Mouse (Mus musculus): ENCODE results near the gene Ift122.

Ift122 gene

DNA sequence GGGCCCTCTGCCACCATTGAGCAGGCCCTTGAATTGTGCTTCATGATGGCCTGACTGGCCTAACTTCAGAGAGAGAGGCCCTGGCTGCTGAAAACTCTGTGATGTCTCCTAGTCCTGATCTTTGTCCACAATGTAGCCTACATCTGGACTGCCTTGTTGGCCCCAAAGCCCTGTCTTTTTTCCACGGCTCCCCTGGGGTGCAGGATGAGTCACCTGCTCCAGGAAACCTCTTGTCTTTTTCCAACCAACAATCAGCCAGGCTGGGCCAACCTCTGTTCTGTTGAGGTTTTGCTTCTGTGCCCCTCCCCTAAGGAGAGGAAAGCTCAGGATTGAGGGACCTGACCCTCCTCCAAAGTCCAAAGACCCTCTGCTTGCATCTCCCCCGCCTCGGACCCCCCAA lies 108.5 kb downstream of the Ift122 start:
- DNase-seq = no peak

DNA sequence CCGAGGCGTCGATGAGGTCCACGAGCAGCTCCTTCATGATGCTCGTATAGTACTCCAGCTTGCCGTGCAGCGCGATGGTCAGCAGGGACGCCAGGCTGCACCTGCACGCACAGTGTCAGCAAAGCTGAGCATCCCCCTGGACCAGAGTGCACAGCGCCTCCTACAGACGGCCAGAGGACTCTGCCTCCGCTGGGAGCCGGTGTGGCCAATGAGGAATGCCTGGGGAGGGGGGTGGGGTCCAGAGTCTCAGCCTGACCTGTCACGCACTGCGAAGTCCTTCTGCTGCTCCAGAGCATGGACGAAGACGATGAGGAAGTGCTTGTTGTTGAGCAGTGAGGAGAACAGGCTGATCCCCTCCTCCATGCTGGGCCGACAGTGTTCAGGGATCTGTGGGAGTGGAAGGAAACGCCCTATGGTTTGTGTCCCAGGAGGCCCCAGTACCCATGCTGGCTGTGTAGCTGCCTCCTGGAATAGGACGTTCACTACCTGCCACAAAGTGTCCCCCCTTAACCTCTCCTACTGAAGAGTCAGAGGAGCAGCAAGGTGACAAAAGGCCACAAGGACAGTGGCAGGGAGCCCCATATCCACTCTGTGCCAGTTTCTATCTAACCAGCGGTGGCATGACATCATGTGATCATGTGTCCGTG lies 109.3 kb downstream of the Ift122 start:
- DNase-seq = no peak

DNA sequence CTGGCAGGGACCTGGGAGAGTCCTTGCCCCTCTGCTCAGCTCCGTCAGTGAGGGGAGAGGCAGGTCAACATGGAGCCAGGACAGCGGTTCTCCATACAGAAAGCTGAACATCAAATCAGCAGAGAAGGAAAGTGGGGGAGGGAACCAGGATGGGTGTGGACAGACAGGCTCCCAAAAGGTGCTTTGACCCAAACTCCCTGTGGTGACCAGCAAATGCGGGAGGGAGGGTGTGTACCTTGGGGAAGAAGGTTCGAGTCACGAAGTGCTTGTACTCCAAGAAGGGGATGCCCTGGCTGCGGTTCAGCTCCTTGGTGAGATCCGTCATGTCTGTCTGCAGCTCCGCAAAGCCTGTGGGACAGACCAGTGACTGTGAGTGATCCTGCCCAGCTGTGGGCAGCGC lies 110.4 kb downstream of the Ift122 start:
- DNase-seq = no peak

DNA sequence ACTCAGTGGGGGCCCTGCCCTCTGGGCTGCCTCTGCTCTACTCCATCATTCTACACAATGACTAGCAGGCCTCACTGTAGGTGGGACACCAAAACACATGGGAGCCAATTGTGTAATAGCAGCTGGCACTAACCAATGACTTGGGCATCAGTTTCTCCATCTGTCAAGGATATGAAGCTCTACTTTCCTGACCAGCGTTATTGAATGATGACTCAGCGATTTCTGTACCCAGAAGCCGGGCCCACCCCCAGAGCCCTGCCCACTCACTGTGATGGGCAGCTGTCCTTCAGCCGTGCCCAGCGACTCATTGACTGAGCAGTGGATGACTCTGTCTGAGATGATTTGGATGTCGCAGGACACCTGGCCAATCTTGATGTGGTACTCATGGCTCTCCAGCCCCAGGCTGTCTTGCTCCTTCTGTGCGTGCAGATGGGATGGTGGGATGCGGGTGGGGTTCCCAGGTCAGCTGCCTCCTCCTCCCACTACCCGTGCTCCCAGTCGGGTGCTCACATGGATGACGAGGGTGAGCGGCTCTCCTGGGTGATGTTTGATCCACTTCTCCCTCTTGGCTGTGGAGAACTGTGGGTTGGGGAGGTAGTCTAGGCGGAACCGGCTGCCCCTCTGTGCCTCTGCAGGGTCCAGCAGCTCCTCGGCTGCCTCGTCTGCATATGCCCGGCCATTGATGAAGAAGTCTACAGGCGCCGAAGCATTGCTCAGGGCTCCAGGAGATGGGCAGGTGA lies 113.1 kb downstream of the Ift122 start:
- DNase-seq = no peak

DNA sequence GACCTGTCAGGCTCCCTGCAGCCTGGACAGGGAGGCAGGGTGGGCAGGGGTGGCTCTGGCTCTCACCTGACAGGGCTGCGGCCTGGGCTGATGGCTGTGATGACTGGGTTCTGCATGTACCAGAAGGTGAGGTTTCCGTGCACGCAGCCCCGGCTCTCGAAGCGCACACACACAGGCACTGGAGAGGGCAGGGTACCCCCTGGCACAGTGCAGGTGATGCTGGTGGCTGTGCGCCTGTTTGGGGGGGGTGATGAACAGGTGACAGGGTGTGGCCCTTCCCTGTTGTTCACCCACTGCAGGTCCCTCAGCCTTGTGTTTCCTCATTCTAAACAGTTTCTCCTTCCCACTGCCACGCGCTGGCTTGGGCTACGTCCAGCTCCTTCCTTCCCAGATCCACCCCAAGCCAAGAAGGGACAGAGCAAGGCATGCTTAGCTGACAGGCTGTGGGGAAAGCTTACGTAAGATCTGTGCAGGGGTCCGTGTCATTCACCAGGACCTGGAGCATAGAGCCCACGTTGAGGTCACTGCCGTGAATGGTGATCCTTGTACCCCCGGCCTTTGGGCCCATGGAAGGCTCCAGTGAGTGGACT lies 114.1 kb downstream of the Ift122 start:
- no peak for DNase-seq

DNA sequence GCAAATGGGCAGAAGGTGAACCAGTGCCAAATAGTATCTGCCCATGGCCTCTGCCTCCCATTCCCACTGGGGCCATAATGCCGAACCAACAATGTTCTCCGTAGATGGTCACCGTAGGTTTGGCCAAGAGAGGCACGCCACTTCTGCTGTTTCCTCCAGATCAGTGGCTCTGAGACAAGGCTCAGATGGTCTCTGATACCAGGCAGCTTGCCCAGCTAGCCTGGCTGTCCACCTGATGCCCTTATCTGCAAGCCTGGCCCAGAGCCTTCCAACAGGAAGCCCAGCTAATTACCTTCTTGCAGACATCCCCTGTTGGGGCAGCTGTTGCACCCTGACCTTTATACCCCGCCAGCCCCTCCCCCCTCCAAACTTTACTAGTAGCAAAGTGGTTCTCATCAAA lies 114.8 kb downstream of the Ift122 start:
- no peak for DNase-seq

DNA sequence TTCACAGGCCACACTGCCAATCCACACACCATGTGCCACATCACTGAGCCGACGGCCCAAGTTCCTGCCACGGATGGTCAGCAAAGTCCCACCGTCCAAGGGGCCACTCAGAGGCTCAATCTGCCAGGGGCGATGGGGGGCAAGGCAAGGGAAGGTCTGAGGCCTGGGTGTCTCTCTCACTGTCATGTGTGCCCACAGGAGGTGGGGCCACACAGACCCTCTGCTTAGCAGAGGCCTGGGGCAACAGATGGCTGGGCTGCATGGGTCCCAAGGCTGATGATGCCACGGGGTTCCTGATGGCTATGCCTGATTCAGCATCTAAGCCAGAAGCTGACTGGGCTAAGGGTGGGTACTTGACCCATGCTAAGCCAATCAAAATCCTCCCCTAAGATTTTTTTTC lies 115.4 kb downstream of the Ift122 start:
- DNase-seq = no peak

DNA sequence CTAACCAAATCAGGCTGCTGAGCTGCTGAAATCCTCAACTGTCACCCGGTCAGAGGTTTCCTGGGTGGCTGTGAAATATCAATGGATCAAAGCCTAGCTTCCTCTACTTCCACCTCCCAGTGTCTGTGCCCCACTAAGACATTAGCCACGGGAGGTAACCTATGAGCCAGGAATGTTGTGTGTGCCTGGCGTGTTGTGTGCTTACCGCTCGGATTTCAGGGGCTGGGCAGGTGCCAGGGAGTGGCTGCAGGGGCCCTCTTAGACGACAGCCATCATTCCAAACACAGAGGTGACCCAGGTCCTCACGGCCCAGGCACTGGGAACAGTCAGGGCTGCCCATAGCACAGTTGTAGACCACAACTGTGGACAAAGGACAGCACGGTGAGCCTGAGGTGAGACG lies 115.8 kb downstream of the Ift122 start:
- no peak for DNase-seq

DNA sequence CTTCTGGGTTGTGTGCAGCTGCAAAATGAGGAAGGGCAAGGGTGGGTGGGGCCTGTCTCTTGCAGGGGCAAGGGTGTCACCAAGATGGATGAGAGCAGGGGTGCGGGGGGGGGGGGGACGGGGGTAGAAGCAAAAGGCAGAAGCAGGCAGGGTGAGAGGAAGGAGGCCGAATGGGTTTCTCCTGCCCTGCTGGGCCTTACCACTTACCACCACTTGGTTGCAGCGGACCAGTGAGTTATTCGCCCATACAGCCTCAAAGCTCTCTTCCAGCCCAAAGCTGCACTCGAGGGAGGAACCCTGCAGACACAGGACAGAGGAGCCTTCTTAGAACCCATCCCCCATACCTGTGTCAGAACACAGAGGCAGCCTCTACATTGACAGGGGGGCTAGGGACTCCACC lies 116.7 kb downstream of the Ift122 start:
- DNase-seq = no peak

DNA sequence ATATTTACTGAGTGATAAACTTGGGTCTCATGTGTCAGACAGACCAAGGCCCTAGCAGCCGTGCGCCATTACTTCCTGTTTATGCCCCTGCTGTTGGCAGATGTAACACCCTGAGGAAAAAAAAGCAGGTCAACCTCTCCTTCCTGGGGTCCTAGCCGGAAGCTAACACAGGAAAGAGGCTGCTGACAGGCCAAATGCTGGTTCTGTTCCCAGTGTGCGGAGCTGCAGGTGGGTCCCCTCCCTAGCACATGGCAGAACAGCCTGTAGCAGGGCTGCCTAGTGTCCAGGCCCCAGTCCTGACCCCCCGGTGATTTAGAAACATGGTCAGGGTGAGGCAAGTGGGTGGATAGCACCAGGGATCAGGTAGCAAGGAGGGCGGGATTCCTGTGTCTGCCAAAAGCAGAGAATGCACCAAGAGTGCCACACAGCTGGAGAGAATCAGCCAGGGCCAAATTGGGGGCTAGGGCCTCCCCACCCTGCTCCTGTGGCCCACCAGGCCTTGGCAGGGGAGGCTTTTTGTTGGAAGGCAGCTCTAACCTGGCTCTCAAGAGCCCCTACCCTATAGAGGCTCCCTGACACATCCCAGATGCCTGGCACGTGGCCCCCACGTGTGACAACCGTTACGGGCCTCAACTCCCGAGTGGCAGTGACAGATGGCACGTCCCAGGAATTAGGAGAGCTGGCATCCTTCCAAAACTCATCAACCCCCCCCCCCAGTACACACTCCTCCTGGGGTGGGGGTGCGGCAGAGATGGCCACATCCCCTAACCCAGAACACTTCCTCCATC lies 118.2 kb downstream of the Ift122 start:
- DNase-seq = no peak

DNA sequence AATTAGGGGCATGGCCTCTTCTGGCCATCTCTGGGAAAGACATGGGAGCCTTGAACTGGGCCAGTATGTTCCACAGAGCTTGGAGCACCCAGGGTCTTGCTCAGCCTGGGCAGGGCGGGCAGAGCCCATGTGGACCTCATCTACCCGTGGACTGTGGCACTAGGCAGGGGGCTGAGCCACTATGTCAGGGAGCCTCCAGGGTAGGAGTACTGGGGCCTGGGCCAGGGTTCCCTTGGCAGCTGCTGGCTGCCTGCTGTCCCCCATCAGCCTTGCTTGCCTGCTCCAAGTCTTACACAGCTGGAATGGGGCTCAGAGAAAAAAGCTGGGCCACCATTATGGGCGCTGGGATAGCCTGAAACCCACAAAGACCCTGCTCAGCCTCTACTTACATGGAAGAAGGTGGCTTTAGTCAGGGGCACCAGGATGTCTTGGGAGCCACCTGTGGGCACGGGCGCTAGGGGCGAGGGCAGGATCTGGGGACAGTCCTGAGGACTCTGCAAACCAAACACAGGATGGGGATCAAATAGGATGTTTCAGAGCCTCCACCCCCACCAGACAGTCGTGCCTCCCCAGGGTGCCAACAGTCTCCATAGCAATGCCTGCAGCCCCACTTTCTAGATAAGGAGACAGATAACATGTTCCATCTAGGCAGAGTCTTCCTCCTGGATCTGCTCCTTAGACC lies 119.0 kb downstream of the Ift122 start:
- DNase-seq = no peak

DNA sequence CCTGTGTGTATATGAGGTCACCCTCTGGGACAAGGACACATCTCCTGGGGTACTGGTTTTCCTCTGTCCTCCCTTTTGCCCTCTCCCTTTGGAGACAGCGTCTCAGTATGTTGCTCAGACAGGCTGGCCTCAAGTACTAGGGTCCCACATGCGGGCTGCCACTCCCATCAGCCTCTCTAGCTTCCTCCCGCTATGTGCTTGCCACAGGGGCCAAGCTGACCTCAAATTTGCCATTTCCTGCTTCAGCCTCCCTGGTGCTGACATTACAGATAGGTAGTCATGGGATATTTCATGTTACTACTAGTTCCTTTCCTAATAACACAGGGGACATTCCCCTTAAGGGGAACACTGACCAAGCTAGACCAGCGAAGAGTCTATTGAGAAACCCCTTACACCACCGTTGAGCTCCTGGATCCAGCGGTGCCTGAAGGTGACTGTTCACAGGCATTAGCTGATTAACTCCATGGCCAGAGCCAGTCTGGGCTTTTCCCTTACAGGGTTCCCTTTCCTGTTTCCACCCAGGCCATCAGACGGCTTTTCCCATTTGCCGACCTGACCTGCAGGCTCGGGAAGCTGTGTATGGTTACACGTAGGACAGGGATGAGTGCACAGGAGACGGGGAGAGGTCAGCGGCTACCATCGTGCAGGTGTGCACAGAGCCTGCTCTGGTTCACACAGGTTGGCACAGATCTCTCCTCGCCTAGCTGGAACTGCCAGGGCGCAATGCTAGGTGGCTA lies 120.0 kb downstream of the Ift122 start:
- DNase-seq = no peak

DNA sequence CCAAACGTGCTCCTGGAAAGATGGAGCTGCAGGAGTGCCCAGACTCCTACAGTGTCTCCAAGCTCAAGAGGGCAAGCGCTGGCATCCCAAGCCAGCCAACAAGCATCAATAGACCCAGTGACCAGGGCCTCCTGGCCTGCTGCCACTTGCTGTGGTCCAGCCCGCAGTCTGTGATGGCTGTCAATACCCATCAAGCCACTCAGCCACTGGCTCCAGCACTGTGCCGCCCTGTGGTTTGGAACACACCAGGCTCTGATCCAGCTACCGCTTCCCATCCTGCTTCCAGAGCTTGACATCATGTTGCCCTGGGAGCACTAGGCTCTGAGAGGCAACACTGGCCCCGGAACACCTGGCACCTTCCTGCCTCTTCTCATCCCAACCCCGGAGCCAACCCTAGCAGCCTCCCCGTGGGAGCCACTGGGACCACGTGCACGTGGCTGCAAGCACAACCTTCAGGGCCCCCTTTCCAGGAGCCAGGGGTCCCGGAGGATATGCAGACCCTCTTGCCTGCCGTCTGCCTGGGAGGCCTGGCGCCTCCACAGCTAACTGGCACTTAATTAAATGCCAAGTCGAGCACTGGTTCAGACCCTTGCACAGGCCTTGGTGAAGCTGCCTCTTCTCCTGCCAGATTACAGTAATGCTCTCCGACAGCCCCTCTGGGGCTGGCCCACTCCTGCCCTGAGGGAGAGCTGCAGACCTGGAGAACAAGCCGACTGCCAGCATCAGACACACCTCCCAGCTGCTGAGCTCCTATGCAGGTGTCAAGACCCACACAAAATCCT lies 120.8 kb downstream of the Ift122 start:
- no peak for DNase-seq

DNA sequence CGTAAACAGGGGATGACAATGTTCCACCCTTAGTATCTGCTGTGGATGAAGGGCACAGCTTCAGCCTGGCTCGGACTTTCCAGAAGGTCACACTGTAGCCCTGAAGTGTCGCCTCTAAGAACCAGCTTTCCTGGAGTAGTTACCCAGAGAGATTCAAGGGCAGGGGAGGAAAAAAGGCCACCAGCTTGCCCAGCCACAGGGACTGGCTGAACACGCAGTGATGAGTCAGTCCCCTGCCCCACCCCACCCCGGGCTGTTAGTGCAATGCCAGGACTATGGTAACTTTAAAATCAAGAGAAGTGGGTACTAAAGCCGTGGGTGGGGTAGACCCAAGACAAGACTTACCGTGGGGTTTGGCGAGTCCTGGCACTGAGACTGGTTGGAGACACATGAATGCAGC lies 122.3 kb downstream of the Ift122 start:
- DNase-seq = no peak
